8 mouse cellular contexts compared by ENCODE assay signal in the genomic region with DNA sequence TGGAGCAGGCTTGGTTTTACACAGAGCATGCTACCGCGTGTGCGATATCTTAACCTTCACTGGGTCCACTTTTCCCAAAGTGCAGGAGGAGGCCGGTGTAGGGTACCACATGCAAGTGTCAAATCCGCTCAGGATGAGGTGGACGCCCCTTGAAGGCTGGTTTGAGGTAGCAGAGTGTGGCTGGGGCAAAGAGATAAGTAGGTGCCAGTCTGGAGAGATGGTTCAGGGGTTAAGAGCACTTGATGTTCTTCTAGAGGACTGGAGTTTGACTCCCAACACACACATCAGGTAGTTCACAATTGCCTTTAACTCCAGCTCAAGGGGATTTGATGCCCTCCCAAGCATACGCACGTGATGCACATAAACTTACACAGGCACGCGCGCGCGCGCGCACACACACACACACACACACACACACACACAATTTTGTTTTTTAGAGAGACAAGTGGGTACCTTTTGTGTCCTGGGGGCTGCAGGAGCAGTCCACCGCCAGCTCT. TPM values are rescaled to one million over a fixed set of nuclear protein-coding genes. Genes with fewer than 3 reads are reported as not detected.
DNase-seq lines count a peak whose midpoint lies in the region; ATAC-seq lines count a peak whose summit lies in the region.

No protein-coding gene starts in this region.

- DNase-seq in lung, postnatal 10 days: no peak
- DNase-seq in embryonic facial prominence, embryonic 11.5 days (ENCODE audit: low spot score): no peak
- no peak for DNase-seq in Muller cell, postnatal 12 days (ENCODE audit: inconsistent ontology term)
- no peak for DNase-seq in ovary, postnatal 10 days (ENCODE audit: low spot score)
- no peak for DNase-seq in adrenal gland, adult 18-20 months (ENCODE audit: low spot score in 2 of 2)

- H3K4me3 ChIP-seq in lung, embryonic 15.5 days: peak overlapping the region; percentile 90
- peak overlapping the region; percentile 88 for H3K4me3 ChIP-seq in embryonic facial prominence, embryonic 11.5 days (ENCODE audit: low read depth, low read length)
- peak overlapping the region; percentile 83 for H3K4me3 ChIP-seq in hindbrain, embryonic 13.5 days
- peak overlapping the region; percentile 72 for H3K4me3 ChIP-seq in midbrain, embryonic 13.5 days (replicated peaks)

- no peaks in the 10 kb centered on the region for H3K9me3 ChIP-seq in lung, embryonic 15.5 days
- no peaks in the 10 kb centered on the region for H3K9me3 ChIP-seq in embryonic facial prominence, embryonic 11.5 days (replicated peaks; ENCODE audit: control insufficient read depth, low read length)
- no peaks in the 10 kb centered on the region for H3K9me3 ChIP-seq in hindbrain, embryonic 13.5 days
- H3K9me3 ChIP-seq in midbrain, embryonic 13.5 days: no peaks in the 10 kb centered on the region

- ATAC-seq in lung, embryonic 15.5 days (ENCODE audit: borderline replicate concordance, extremely low read depth, low FRiP score, low TSS enrichment): no peak
- no peak for ATAC-seq in embryonic facial prominence, embryonic 11.5 days (replicated peaks; ENCODE audit: insufficient number of reproducible peaks, low FRiP score, low TSS enrichment, low read depth)
- peak; percentile 4; the same call in 1 of the 2 replicates for ATAC-seq in hindbrain, embryonic 13.5 days (ENCODE audit: low FRiP score)
- peak; percentile 2; the same call in 1 of the 2 replicates for ATAC-seq in midbrain, embryonic 13.5 days

- H3K27ac ChIP-seq in lung, embryonic 15.5 days: no peak overlapping the region
- no peak overlapping the region for H3K27ac ChIP-seq in embryonic facial prominence, embryonic 11.5 days (replicated peaks; ENCODE audit: low read depth, low read length)
- H3K27ac ChIP-seq in hindbrain, embryonic 13.5 days: peak overlapping the region; percentile 92; the same call in 1 of the 2 replicates
- peak overlapping the region; percentile 83 for H3K27ac ChIP-seq in midbrain, embryonic 13.5 days

- H3K4me2 ChIP-seq in lung, embryonic 15.5 days: peak overlapping the region; percentile 94
- H3K4me2 ChIP-seq in embryonic facial prominence, embryonic 11.5 days (ENCODE audit: low read depth, low read length): peak overlapping the region; percentile 82
- H3K4me2 ChIP-seq in hindbrain, embryonic 13.5 days: peak overlapping the region; percentile 73
- H3K4me2 ChIP-seq in midbrain, embryonic 13.5 days (replicated peaks): peak overlapping the region; percentile 81

- H3K36me3 ChIP-seq in lung, embryonic 15.5 days: peaks cover 20% of the 10 kb centered on the region
- no peaks in the 10 kb centered on the region for H3K36me3 ChIP-seq in embryonic facial prominence, embryonic 11.5 days (replicated peaks; ENCODE audit: control insufficient read depth, insufficient read depth, low read depth, low read length)
- peaks cover 20% of the 10 kb centered on the region for H3K36me3 ChIP-seq in hindbrain, embryonic 13.5 days
- peaks cover 9% of the 10 kb centered on the region; the same call in 1 of the 2 replicates for H3K36me3 ChIP-seq in midbrain, embryonic 13.5 days

- H3K4me1 ChIP-seq in lung, embryonic 15.5 days: peaks cover 25% of the 10 kb centered on the region
- no peaks in the 10 kb centered on the region for H3K4me1 ChIP-seq in embryonic facial prominence, embryonic 11.5 days (ENCODE audit: control insufficient read depth, insufficient read depth, low read length)
- peaks cover 23% of the 10 kb centered on the region for H3K4me1 ChIP-seq in hindbrain, embryonic 13.5 days (replicated peaks)
- H3K4me1 ChIP-seq in midbrain, embryonic 13.5 days (replicated peaks): peaks cover 17% of the 10 kb centered on the region

- peak overlapping the region; percentile 73 for H3K9ac ChIP-seq in lung, embryonic 15.5 days
- peak overlapping the region; percentile 74 for H3K9ac ChIP-seq in embryonic facial prominence, embryonic 11.5 days (replicated peaks; ENCODE audit: low read length)
- peak overlapping the region; percentile 84 for H3K9ac ChIP-seq in hindbrain, embryonic 13.5 days
- H3K9ac ChIP-seq in midbrain, embryonic 13.5 days (replicated peaks): peak overlapping the region; percentile 82

- H3K27me3 ChIP-seq in lung, embryonic 15.5 days: no peaks in the 10 kb centered on the region
- H3K27me3 ChIP-seq in embryonic facial prominence, embryonic 11.5 days (ENCODE audit: control insufficient read depth, insufficient read depth, low read length): no peaks in the 10 kb centered on the region
- peaks cover 21% of the 10 kb centered on the region for H3K27me3 ChIP-seq in hindbrain, embryonic 13.5 days
- peaks cover 24% of the 10 kb centered on the region for H3K27me3 ChIP-seq in midbrain, embryonic 13.5 days

- 10% methylated on average over 16 of the region's 16 CpGs for WGBS in lung, embryonic 15.5 days
- 15% methylated on average over 16 of the region's 16 CpGs for WGBS in embryonic facial prominence, embryonic 11.5 days
- 14% methylated on average over 16 of the region's 16 CpGs for WGBS in hindbrain, embryonic 13.5 days
- 17% methylated on average over 16 of the region's 16 CpGs for WGBS in midbrain, embryonic 13.5 days

RNA-seq across cellular contexts. Expression of gene Tarbp1, which starts 1.0 kb away (rescaled TPM):
- 2.7 and 3.0 TPM in 2 replicates for polyA plus RNA-seq in lung, embryonic 15.5 days (2015; fragmentation: Nextera tagmentation; extraction: Ambion mirVana)
- polyA plus RNA-seq in embryonic facial prominence, embryonic 11.5 days (2014; fragmentation: Nextera tagmentation; extraction: Ambion mirVana): 2.6 and 3.4 TPM in 2 replicates
- 1.5 and 1.6 TPM in 2 replicates for polyA plus RNA-seq in hindbrain, embryonic 13.5 days (2015; fragmentation: Nextera tagmentation; extraction: Ambion mirVana)
- polyA plus RNA-seq in midbrain, embryonic 13.5 days (2015; fragmentation: Nextera tagmentation; extraction: Ambion mirVana): 1.8 TPM in 2 replicates
- 1 to 10 TPM; 4.4 to 6.0 TPM for total RNA-seq in adrenal gland, adult 18-20 months (2021)

RNA-seq across cellular contexts. Expression of gene Coa6, which starts 51.5 kb away (rescaled TPM):
- polyA plus RNA-seq in lung, embryonic 15.5 days (2015; fragmentation: Nextera tagmentation; extraction: Ambion mirVana): 53.2 and 53.4 TPM in 2 replicates
- polyA plus RNA-seq in embryonic facial prominence, embryonic 11.5 days (2014; fragmentation: Nextera tagmentation; extraction: Ambion mirVana): 47.8 and 56.5 TPM in 2 replicates
- polyA plus RNA-seq in hindbrain, embryonic 13.5 days (2015; fragmentation: Nextera tagmentation; extraction: Ambion mirVana): 46.8 and 49.6 TPM in 2 replicates
- polyA plus RNA-seq in midbrain, embryonic 13.5 days (2015; fragmentation: Nextera tagmentation; extraction: Ambion mirVana): 42.8 and 43.4 TPM in 2 replicates
- 10 to 100 TPM; 23.0 to 26.5 TPM for total RNA-seq in adrenal gland, adult 18-20 months (2021)

Comparison
In these comparisons a context has a peak if more than half of its experiments do, and no peak if none do; other contexts are left out.
1. ATAC-seq: peak in hindbrain, embryonic 13.5 days (single experiment) and midbrain, embryonic 13.5 days (single experiment); none in lung, embryonic 15.5 days (single experiment) and embryonic facial prominence, embryonic 11.5 days (single experiment).
2. H3K27ac ChIP-seq: peak in hindbrain, embryonic 13.5 days (single experiment) and midbrain, embryonic 13.5 days (single experiment); none in lung, embryonic 15.5 days (single experiment) and embryonic facial prominence, embryonic 11.5 days (single experiment).
3. Peak in every context shown above with its lines, with median percentiles within 50 percentile points of each other: H3K4me2 ChIP-seq, H3K4me3 ChIP-seq and H3K9ac ChIP-seq.